Mouse (Mus musculus) forebrain, embryonic 10.5 days (tissue): ENCODE data around the gene Ager. TPM values are rescaled to one million over a fixed set of nuclear protein-coding genes. Genes with fewer than 3 reads are reported as not detected.

Source experiments
- DNase-seq: peaks from one replicate; pipeline ENCODE4 v3.0.0-alpha.2; 2017; ENCODE audit warnings: low spot score; ENCODE audit errors: extremely low spot score
- H3K27ac ChIP-seq: fragments of 300-500 bp; sonication (generic); 2 replicates; pipeline ENCODE4 v1.5.1; 2016; ENCODE audit warnings: mild to moderate bottlenecking
- H3K27me3 ChIP-seq: fragments of 300-500 bp; sonication (generic); 2 replicates; pipeline ENCODE4 v1.6.1; 2016; ENCODE audit warnings: mild to moderate bottlenecking; ENCODE audit not compliant: poor library complexity, severe bottlenecking
- H3K36me3 ChIP-seq: fragments of 300-500 bp; sonication (generic); replicated peaks from 2 replicates; pipeline ENCODE4 v1.6.1; 2016; ENCODE audit warnings: mild to moderate bottlenecking, moderate library complexity
- H3K4me1 ChIP-seq: fragments of 300-500 bp; sonication (generic); 2 replicates; pipeline ENCODE4 v1.6.1; 2016
- H3K4me3 ChIP-seq: fragments of 300-500 bp; sonication (generic); 2 replicates; pipeline ENCODE4 v1.5.1; 2016; ENCODE audit warnings: mild to moderate bottlenecking, moderate library complexity
- H3K9me3 ChIP-seq: fragments of 300-500 bp; sonication (generic); 2 replicates; pipeline ENCODE4 v1.6.1; 2016; ENCODE audit warnings: mild to moderate bottlenecking, moderate library complexity
- WGBS: fragments of 180-500 bp; shearing (Covaris S2); methylation state at CpG from one replicate; pipeline ENCODE4 v1.1.7; 2016; 5-methylcytosine and 5-hydroxymethylcytosine counted together
- polyA plus RNA-seq: library from polyadenylated mRNA; unstranded; fragments of >200 nt; fragmentation: Nextera tagmentation; extraction: Ambion mirVana; gene quantifications from 2 replicates; pipeline ENCODE4 v1.2.1, GENCODE M21; 2016

Gene Ager
- 2.3 TPM in 2 replicates for polyA plus RNA-seq

GRCm38 (mm10) chr17:34597566-34598095, at the start of gene Ager:
TSS of gene Ager (plus strand) at chr17:34597862.
- Histone ChIP-seq H3K9me3 (no peaks in the 10 kb centered on the region), H3K4me1 (peaks cover 72% of the 10 kb centered on the region), H3K27ac (peak within 1 kb of the TSS; percentile 75), H3K4me3 (peak within 1 kb of the TSS; percentile 10; the same call in 1 of the 2 replicates), H3K27me3 (no peaks in the 10 kb centered on the region), H3K36me3 (peaks cover 58% of the 10 kb centered on the region)
- WGBS, result 20% methylated on average over 6 of the region's 6 CpGs
- DNase-seq, result no peak

- no peak overlapping the region for H3K27ac ChIP-seq
- WGBS, result 96% methylated on average over 3 of the region's 3 CpGs
These were observed 48.5 kb upstream of the Ager start for GRCm38 (mm10) chr17:34549156-34549555.

GRCm38 (mm10) chr17:34549843-34550242, 47.8 kb upstream of the Ager start:
- Histone ChIP-seq H3K36me3 (no peaks in the 10 kb centered on the region), H3K4me1 (no peaks in the 10 kb centered on the region), H3K9me3 (no peaks in the 10 kb centered on the region), H3K27ac (no peak overlapping the region), H3K27me3 (no peaks in the 10 kb centered on the region), H3K4me3 (no peak overlapping the region)
- 79% methylated on average over 2 of the region's 2 CpGs for WGBS
- DNase-seq, result no peak

More at GRCm38 (mm10) chr17:34549156-34549555, 48.5 kb upstream of the Ager start:
- H3K27me3 ChIP-seq, result no peaks in the 10 kb centered on the region
- no peaks in the 10 kb centered on the region for H3K4me1 ChIP-seq
- no peak for DNase-seq
- H3K36me3 ChIP-seq, result no peaks in the 10 kb centered on the region
- no peaks in the 10 kb centered on the region for H3K9me3 ChIP-seq
- no peak overlapping the region for H3K4me3 ChIP-seq

GRCm38 (mm10) chr17:34555483-34555882, 42.2 kb upstream of the Ager start:
- H3K4me1 ChIP-seq, result no peaks in the 10 kb centered on the region
- H3K9me3 ChIP-seq, result no peaks in the 10 kb centered on the region
- WGBS, result 28% methylated on average over 5 of the region's 5 CpGs

GRCm38 (mm10) chr17:34556406-34556805, 41.3 kb upstream of the Ager start:
- H3K9me3 ChIP-seq, result no peaks in the 10 kb centered on the region
- H3K27me3 ChIP-seq, result no peaks in the 10 kb centered on the region; the same call in 1 of the 2 replicates
- H3K4me3 ChIP-seq, result no peak overlapping the region
- 88% methylated on average over 8 of the region's 8 CpGs for WGBS
- peaks cover 6% of the 10 kb centered on the region for H3K4me1 ChIP-seq
- DNase-seq, result no peak
- no peaks in the 10 kb centered on the region for H3K36me3 ChIP-seq
- H3K27ac ChIP-seq, result no peak overlapping the region

More at GRCm38 (mm10) chr17:34555483-34555882, 42.2 kb upstream of the Ager start:
- H3K27me3 ChIP-seq, result no peaks in the 10 kb centered on the region
- no peaks in the 10 kb centered on the region for H3K36me3 ChIP-seq
- no peak overlapping the region for H3K27ac ChIP-seq
- peak; percentile 64 for DNase-seq
- no peak overlapping the region for H3K4me3 ChIP-seq

GRCm38 (mm10) chr17:34557411-34557810, 40.3 kb upstream of the Ager start:
- H3K4me1 ChIP-seq, result peaks cover 7% of the 10 kb centered on the region
- no peaks in the 10 kb centered on the region; the same call in 1 of the 2 replicates for H3K27me3 ChIP-seq
- H3K4me3 ChIP-seq, result no peak overlapping the region
- H3K36me3 ChIP-seq, result no peaks in the 10 kb centered on the region
- no peaks in the 10 kb centered on the region for H3K9me3 ChIP-seq
- WGBS, result 85% methylated on average over 11 of the region's 11 CpGs
- DNase-seq, result no peak
- no peak overlapping the region for H3K27ac ChIP-seq

- DNase-seq, result no peak
- Histone ChIP-seq H3K4me3 (no peak overlapping the region), H3K27ac (no peak overlapping the region), H3K4me1 (peaks cover 14% of the 10 kb centered on the region), H3K9me3 (no peaks in the 10 kb centered on the region), H3K36me3 (no peaks in the 10 kb centered on the region), H3K27me3 (peaks cover 3% of the 10 kb centered on the region; the same call in 1 of the 2 replicates)
- WGBS, result 90% methylated on average over 7 of the region's 7 CpGs
These were observed 38.5 kb upstream of the Ager start for GRCm38 (mm10) chr17:34559116-34559515.

GRCm38 (mm10) chr17:34559895-34560294, 37.8 kb upstream of the Ager start:
- Histone ChIP-seq H3K27ac (no peak overlapping the region), H3K4me1 (peaks cover 22% of the 10 kb centered on the region), H3K9me3 (no peaks in the 10 kb centered on the region), H3K36me3 (no peaks in the 10 kb centered on the region), H3K4me3 (no peak overlapping the region), H3K27me3 (peaks cover 4% of the 10 kb centered on the region; the same call in 1 of the 2 replicates)
- WGBS, result 28% methylated on average over 15 of the region's 15 CpGs
- DNase-seq, result no peak

GRCm38 (mm10) chr17:34560438-34560837, 37.2 kb upstream of the Ager start:
- H3K27ac ChIP-seq, result no peak overlapping the region
- H3K27me3 ChIP-seq, result peaks cover 7% of the 10 kb centered on the region; the same call in 1 of the 2 replicates
- H3K9me3 ChIP-seq, result no peaks in the 10 kb centered on the region
- no peak overlapping the region for H3K4me3 ChIP-seq
- WGBS, result 88% methylated on average over 6 of the region's 6 CpGs
- DNase-seq, result no peak
- no peaks in the 10 kb centered on the region for H3K36me3 ChIP-seq
- H3K4me1 ChIP-seq, result peaks cover 27% of the 10 kb centered on the region

GRCm38 (mm10) chr17:34561200-34561599, 36.5 kb upstream of the Ager start:
- Histone ChIP-seq H3K27me3 (peaks cover 7% of the 10 kb centered on the region; the same call in 1 of the 2 replicates), H3K36me3 (no peaks in the 10 kb centered on the region), H3K27ac (peak overlapping the region; percentile 20; the same call in 1 of the 2 replicates), H3K9me3 (0 out of 2 replicates have a peak, but pooled peaks cover 3% of the 10 kb centered on the region), H3K4me3 (no peak overlapping the region; the same call in 1 of the 2 replicates), H3K4me1 (peaks cover 27% of the 10 kb centered on the region)
- 40% methylated on average over 8 of the region's 8 CpGs for WGBS
- no peak for DNase-seq

- no peaks in the 10 kb centered on the region for H3K36me3 ChIP-seq
- H3K4me1 ChIP-seq, result peaks cover 27% of the 10 kb centered on the region
- no peak for DNase-seq
- WGBS, result 72% methylated on average over 3 of the region's 3 CpGs
- 0 out of 2 replicates have a peak, but pooled peaks cover 3% of the 10 kb centered on the region for H3K9me3 ChIP-seq
- H3K4me3 ChIP-seq, result no peak overlapping the region
- no peak overlapping the region for H3K27ac ChIP-seq
- peaks cover 10% of the 10 kb centered on the region; the same call in 1 of the 2 replicates for H3K27me3 ChIP-seq
These were observed 35.1 kb upstream of the Ager start for GRCm38 (mm10) chr17:34562595-34562994.

- Histone ChIP-seq H3K27ac (no peak overlapping the region), H3K4me1 (peaks cover 27% of the 10 kb centered on the region), H3K9me3 (0 out of 2 replicates have a peak, but pooled peaks cover 3% of the 10 kb centered on the region), H3K36me3 (no peaks in the 10 kb centered on the region), H3K27me3 (peaks cover 10% of the 10 kb centered on the region; the same call in 1 of the 2 replicates), H3K4me3 (no peak overlapping the region)
- no peak for DNase-seq
- 83% methylated on average over 11 of the region's 11 CpGs for WGBS
These were observed 34.3 kb upstream of the Ager start for GRCm38 (mm10) chr17:34563354-34563753.

- Histone ChIP-seq H3K36me3 (no peaks in the 10 kb centered on the region), H3K27ac (peak within 1 kb of the TSS; percentile 68), H3K9me3 (0 out of 2 replicates have a peak, but pooled peaks cover 3% of the 10 kb centered on the region), H3K4me3 (peak within 1 kb of the TSS; percentile 24), H3K4me1 (peaks cover 27% of the 10 kb centered on the region), H3K27me3 (peaks cover 10% of the 10 kb centered on the region; the same call in 1 of the 2 replicates)
- 19% methylated on average over 6 of the region's 6 CpGs for WGBS
- DNase-seq, result no peak
These were observed 33.6 kb upstream of the Ager start, which contains the start of gene Notch4 for GRCm38 (mm10) chr17:34564003-34564421. TSS of gene Notch4 (plus strand) at chr17:34564268.
